Mouse (Mus musculus) intestine, postnatal 0 days (tissue): ENCODE results near the gene Zdhhc17. TPM values are rescaled to one million over a fixed set of nuclear protein-coding genes. Genes with fewer than 3 reads are reported as not detected.

Source experiments
- ATAC-seq: fragments of 200-750 bp; cut with Nextera tagmentation; 2 replicates; pipeline ENCODE4 v1.8.0; 2017; ENCODE audit warnings: mild to moderate bottlenecking, moderate TSS enrichment, moderate library complexity
- H3K27ac ChIP-seq: fragments of 300-500 bp; sonication (generic); 2 replicates; pipeline ENCODE4 v1.5.1; 2014; ENCODE audit warnings: mild to moderate bottlenecking, low read depth, low read length, moderate library complexity
- H3K27me3 ChIP-seq: fragments of 300-500 bp; sonication (generic); replicated peaks from 2 replicates; pipeline ENCODE4 v1.6.1; 2014; ENCODE audit warnings: low read length, mixed read lengths; ENCODE audit not compliant: control insufficient read depth, insufficient read depth
- H3K36me3 ChIP-seq: fragments of 300-500 bp; sonication (generic); 2 replicates; pipeline ENCODE4 v1.6.1; 2014; ENCODE audit warnings: mild to moderate bottlenecking, moderate library complexity; ENCODE audit not compliant: control insufficient read depth, insufficient read depth
- H3K4me1 ChIP-seq: fragments of 300-500 bp; sonication (generic); replicated peaks from 2 replicates; pipeline ENCODE4 v1.6.1; 2014; ENCODE audit warnings: antibody characterized with exemption, low read length, mixed read lengths; ENCODE audit not compliant: control insufficient read depth, insufficient read depth
- H3K4me2 ChIP-seq: fragments of 300-500 bp; sonication (generic); replicated peaks from 2 replicates; pipeline ENCODE4 v1.6.1; 2014; ENCODE audit warnings: low read depth, mild to moderate bottlenecking, moderate library complexity
- H3K4me3 ChIP-seq: fragments of 300-500 bp; sonication (generic); 2 replicates; pipeline ENCODE4 v1.5.1; 2014; ENCODE audit warnings: low read depth, low read length
- H3K9ac ChIP-seq: fragments of 300-500 bp; sonication (generic); 2 replicates; pipeline ENCODE4 v1.6.1; 2014; ENCODE audit warnings: mild to moderate bottlenecking, low read depth, low read length
- H3K9me3 ChIP-seq: fragments of 300-500 bp; sonication (generic); 2 replicates; pipeline ENCODE4 v1.6.1; 2016; ENCODE audit warnings: mixed run types; ENCODE audit not compliant: control insufficient read depth
- CTCF ChIP-seq: sonication (generic); IDR thresholded peaks from 2 replicates; pipeline ENCODE4 v1.5.1; 2016; ENCODE audit warnings: low read depth, mild to moderate bottlenecking, control low read depth, antibody characterized with exemption, moderate library complexity
- whole genome bisulfite sequencing: fragments of 180-500 bp; shearing (Covaris S2); extraction: QIAGEN DNeasy Blood & Tissue Kit; methylation state at CpG from one replicate; pipeline ENCODE4 v1.1.7; 2014; 5-methylcytosine and 5-hydroxymethylcytosine counted together
- polyA plus RNA-seq: library from polyadenylated mRNA; unstranded; fragments of >200 nt; fragmentation: Nextera tagmentation; extraction: Ambion mirVana; gene quantifications from 2 replicates; pipeline ENCODE4 v1.2.1, GENCODE M21; 2015

Gene Zdhhc17
- polyA plus RNA-seq, 1 experiment from 2014 or later = 5.4 TPM

DNA sequence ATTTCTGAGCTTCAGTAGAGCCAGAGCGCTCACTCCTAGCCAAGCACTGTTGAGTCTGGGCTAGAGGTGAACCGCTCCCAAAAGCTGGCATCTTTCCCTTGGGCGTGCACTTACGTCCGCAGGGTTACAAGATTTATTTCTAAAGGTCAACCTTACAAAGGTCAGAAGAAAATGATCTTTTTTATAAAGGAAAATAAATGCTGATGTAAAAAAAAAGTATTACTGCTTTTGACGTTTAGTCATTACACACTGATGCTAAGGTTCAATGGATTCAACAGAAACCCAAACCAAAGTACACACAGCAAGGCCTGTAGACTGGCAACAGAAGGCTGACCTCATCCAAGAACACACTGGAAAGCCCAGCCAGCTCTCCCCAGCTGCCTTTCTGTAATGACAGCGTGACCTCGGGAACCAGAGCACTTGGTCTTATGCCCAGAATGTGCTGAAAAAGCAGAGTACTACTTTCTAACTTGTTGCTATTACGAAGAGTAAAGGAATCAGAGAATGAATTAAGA is 56.9 kb downstream of the Zdhhc17 start:
- no peaks in the 10 kb centered on the region for H3K9me3 ChIP-seq
- no peak overlapping the region for H3K9ac ChIP-seq

DNA sequence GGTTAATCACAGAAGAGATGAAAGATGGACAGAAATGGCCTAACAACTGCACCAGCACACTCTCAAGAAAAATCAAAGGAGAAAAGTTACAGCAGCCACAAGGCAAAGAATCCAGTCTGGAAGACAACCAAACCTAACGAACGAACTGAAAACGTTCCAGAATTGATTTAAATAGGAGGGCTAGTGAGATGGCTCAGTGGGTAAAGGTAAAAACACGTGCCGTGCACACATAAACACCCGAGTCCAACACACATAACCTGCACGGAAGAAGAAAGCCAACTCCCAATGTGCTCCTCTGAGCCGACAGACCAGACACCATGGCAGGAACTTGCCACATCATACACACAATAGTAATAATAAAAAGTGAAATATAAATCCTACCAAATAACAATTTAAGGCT is 57.7 kb downstream of the Zdhhc17 start:
- WGBS = 74% methylated on average over 8 of the region's 8 CpGs
- TF ChIP-seq CTCF = no peak
- Histone ChIP-seq H3K27me3 (no peaks in the 10 kb centered on the region), H3K4me1 (no peaks in the 10 kb centered on the region), H3K9ac (no peak overlapping the region), H3K4me2 (no peak overlapping the region), H3K9me3 (no peaks in the 10 kb centered on the region), H3K36me3 (peaks cover 27% of the 10 kb centered on the region), H3K4me3 (no peak overlapping the region), H3K27ac (no peak overlapping the region)
- ATAC-seq = no peak

More for the DNA sequence above, 56.9 kb downstream of the Zdhhc17 start:
- ATAC-seq = 0 out of 2 replicates have a peak, but pooled peaks have one; percentile 22
- 70% methylated on average over 9 of the region's 9 CpGs for WGBS
- TF ChIP-seq CTCF = no peak
- Histone ChIP-seq H3K4me2 (no peak overlapping the region), H3K4me3 (no peak overlapping the region), H3K27me3 (no peaks in the 10 kb centered on the region), H3K27ac (no peak overlapping the region), H3K36me3 (peaks cover 25% of the 10 kb centered on the region; the same call in 1 of the 2 replicates), H3K4me1 (no peaks in the 10 kb centered on the region)

DNA sequence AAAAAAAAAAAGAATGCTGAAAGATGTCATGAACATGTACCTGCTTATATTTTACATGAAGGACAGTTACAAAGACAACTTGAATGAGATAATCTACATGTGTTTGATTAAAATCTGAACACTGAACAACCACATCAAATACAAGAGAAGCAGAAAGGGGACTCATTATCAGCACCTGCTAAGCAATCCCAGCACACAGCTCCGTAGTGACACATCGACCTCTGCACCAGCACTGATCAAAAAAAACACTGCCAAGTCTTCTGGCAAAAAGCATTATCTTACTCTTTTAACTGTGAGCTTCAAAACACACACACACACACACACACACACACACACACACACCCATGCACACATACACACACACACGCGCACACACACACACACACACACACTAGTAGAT is 58.2 kb downstream of the Zdhhc17 start:
- ATAC-seq = no peak
- WGBS = 70% methylated on average over 4 of the region's 4 CpGs

DNA sequence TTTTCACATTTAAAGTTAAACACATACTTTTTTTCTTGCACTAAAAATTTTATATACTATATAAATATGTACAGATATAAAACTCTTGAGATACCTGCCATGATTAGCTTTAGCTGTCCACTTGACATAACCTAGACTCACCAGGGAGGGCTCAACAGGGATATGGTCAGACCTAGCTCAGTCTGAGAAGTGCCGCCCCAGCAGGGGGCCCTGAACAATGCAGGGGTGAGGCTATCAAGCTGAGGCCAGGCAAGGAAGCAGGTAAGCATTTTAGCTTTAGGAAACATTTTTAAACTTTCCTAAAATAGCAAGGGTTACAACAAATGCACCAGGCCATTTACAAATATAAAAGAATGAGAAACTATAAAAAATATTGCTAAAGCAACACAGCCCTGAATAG is 58.8 kb downstream of the Zdhhc17 start:
- 91% methylated on average over 1 of the region's 1 CpGs for WGBS
- Histone ChIP-seq H3K9me3 (no peaks in the 10 kb centered on the region), H3K4me2 (no peak overlapping the region), H3K4me1 (no peaks in the 10 kb centered on the region), H3K4me3 (no peak overlapping the region), H3K27ac (no peak overlapping the region), H3K36me3 (peaks cover 27% of the 10 kb centered on the region), H3K9ac (no peak overlapping the region), H3K27me3 (no peaks in the 10 kb centered on the region)
- TF ChIP-seq CTCF = no peak
- no peak for ATAC-seq

More for the DNA sequence above, 58.2 kb downstream of the Zdhhc17 start:
- no peak overlapping the region for H3K4me2 ChIP-seq
- no peaks in the 10 kb centered on the region for H3K4me1 ChIP-seq
- TF ChIP-seq CTCF = no peak
- H3K27ac ChIP-seq = no peak overlapping the region
- no peaks in the 10 kb centered on the region for H3K27me3 ChIP-seq
- H3K4me3 ChIP-seq = no peak overlapping the region
- H3K9me3 ChIP-seq = no peaks in the 10 kb centered on the region
- H3K36me3 ChIP-seq = peaks cover 27% of the 10 kb centered on the region
- H3K9ac ChIP-seq = no peak overlapping the region

DNA sequence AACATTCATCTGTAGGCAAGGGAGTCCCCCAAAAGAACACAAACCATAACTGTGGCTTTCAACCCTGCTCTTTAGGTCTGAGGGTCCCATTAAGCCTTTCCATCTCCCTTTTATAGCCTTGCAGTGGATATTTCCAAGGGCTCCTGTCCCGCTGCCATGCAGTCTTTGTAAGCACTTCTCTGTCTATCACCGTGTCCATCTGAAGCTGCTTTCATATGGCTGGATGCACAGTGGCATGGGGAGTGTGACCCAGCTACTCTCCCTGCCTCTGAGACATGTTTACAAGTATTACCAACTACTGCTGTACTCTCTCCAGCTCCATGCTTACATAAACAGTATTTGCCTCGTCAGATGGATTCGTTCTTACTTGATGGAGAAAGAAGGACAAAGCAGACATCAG is 62.4 kb downstream of the Zdhhc17 start:
- no peak overlapping the region for H3K4me3 ChIP-seq
- no peak for ATAC-seq

DNA sequence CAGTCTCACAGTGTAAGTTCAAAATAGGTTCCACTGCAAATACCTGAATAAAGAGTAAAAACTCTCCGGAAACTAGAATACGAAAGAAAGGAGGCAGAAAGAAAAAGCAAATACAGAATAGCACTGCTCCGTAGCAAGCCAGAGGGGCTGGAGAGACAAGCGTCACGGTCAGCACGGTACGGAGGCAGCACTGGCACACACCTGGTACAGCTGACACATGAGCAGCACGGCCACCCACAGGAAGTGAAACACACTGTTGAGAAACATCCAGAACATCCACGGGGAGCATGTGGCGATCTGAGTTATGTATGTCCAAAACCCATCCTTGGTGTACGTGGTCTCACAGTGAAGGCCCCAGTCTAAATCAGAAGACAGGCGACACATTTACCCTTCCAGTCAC is 64.0 kb downstream of the Zdhhc17 start:
- Histone ChIP-seq H3K9me3 (no peaks in the 10 kb centered on the region), H3K9ac (no peak overlapping the region), H3K36me3 (peaks cover 39% of the 10 kb centered on the region), H3K4me2 (no peak overlapping the region), H3K4me1 (no peaks in the 10 kb centered on the region), H3K4me3 (no peak overlapping the region), H3K27ac (no peak overlapping the region; the same call in 1 of the 2 replicates), H3K27me3 (no peaks in the 10 kb centered on the region)
- ATAC-seq = no peak
- 86% methylated on average over 12 of the region's 12 CpGs for WGBS
- no peak for TF ChIP-seq CTCF

More for the DNA sequence above, 62.4 kb downstream of the Zdhhc17 start:
- WGBS = 67% methylated on average over 4 of the region's 4 CpGs
- Histone ChIP-seq H3K9me3 (no peaks in the 10 kb centered on the region), H3K4me2 (no peak overlapping the region), H3K36me3 (peaks cover 37% of the 10 kb centered on the region), H3K27ac (no peak overlapping the region), H3K4me1 (no peaks in the 10 kb centered on the region), H3K27me3 (no peaks in the 10 kb centered on the region), H3K9ac (no peak overlapping the region)
- TF ChIP-seq CTCF = no peak

DNA sequence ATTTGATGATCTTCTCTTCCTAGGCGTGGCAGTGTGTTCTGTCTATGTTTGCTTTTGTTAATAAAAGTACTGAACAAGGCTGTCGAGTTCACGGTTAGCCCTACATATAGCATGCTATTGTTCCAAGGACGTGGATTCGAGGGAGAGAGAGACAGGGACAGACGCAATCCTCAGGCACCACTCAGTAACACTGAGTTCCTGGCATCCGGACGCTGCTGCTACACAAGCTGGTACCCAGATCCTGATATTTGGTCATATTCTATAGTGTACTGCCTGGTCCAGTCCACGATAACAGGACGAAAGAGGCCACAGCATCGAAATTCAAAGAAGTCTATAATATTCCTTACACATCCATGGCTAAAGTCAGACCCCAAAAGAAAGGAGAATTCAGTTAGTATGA is 65.8 kb downstream of the Zdhhc17 start:
- no peak for ATAC-seq
- no peak overlapping the region for H3K4me2 ChIP-seq
- WGBS = 84% methylated on average over 11 of the region's 11 CpGs

More for the DNA sequence above, 65.8 kb downstream of the Zdhhc17 start:
- Histone ChIP-seq H3K9me3 (no peaks in the 10 kb centered on the region), H3K4me3 (no peak overlapping the region), H3K27me3 (no peaks in the 10 kb centered on the region), H3K4me1 (no peaks in the 10 kb centered on the region), H3K36me3 (peaks cover 34% of the 10 kb centered on the region), H3K9ac (no peak overlapping the region), H3K27ac (no peak overlapping the region)
- TF ChIP-seq CTCF = no peak
